Mouse (Mus musculus) hindbrain, embryonic 14.5 days (tissue): ENCODE results near the gene Gm38393. TPM values are rescaled to one million over a fixed set of nuclear protein-coding genes. Genes with fewer than 3 reads are reported as not detected.

Experiments
- polyA plus RNA-seq: library from polyadenylated mRNA; unstranded; fragments of >200 nt; fragmentation: Nextera tagmentation; extraction: Ambion mirVana; gene quantifications from 2 replicates; pipeline ENCODE4 v1.2.1, GENCODE M21; 2014

Gm38393 gene
- polyA plus RNA-seq, 1 experiment from 2014 or later, result 6.3 TPM

Other genes with a start within 250 kb of the Gm38393 start
- gene Snurf, start within 50 bp of the Gm38393 start, polyA plus RNA-seq, result 629 and 719 TPM in 2 replicates
- gene Snrpn, start 135.2 kb upstream of the Gm38393 start, polyA plus RNA-seq, result 951 and 1,022 TPM in 2 replicates